Mouse (Mus musculus) limb, embryonic 11.5 days (tissue): ENCODE results near the gene Map3k4. TPM values are rescaled to one million over a fixed set of nuclear protein-coding genes. Genes with fewer than 3 reads are reported as not detected.

Experiments used
- ATAC-seq: fragments of 200-750 bp; cut with Nextera tagmentation; 2 replicates; pipeline ENCODE4 v1.8.0; 2017; ENCODE audit warnings: low read depth; ENCODE audit not compliant: insufficient number of reproducible peaks, low FRiP score, low TSS enrichment
- DNase-seq: peaks from one replicate; pipeline ENCODE4 v3.0.0-alpha.2; 2015; ENCODE audit warnings: low spot score
- H3K27ac ChIP-seq: fragments of 300-500 bp; sonication (generic); replicated peaks from 2 replicates; pipeline ENCODE4 v1.5.1; 2014; ENCODE audit warnings: low read depth, mild to moderate bottlenecking, low read length
- H3K27me3 ChIP-seq: fragments of 300-500 bp; sonication (generic); 2 replicates; pipeline ENCODE4 v1.6.1; 2014; ENCODE audit warnings: mild to moderate bottlenecking, low read length, mixed read lengths; ENCODE audit not compliant: control insufficient read depth, insufficient read depth
- H3K36me3 ChIP-seq: fragments of 300-500 bp; sonication (generic); 2 replicates; pipeline ENCODE4 v1.6.1; 2014; ENCODE audit warnings: mild to moderate bottlenecking, low read length, moderate library complexity, mixed read lengths; ENCODE audit not compliant: control insufficient read depth, insufficient read depth
- H3K4me1 ChIP-seq: fragments of 300-500 bp; sonication (generic); 2 replicates; pipeline ENCODE4 v1.6.1; 2014; ENCODE audit warnings: low read length, mixed read lengths; ENCODE audit not compliant: control insufficient read depth, insufficient read depth
- H3K4me2 ChIP-seq: fragments of 300-500 bp; sonication (generic); 2 replicates; pipeline ENCODE4 v1.6.1; 2014; ENCODE audit warnings: low read depth, mild to moderate bottlenecking, moderate library complexity; ENCODE audit not compliant: severe bottlenecking
- H3K4me3 ChIP-seq: fragments of 300-500 bp; sonication (generic); 2 replicates; pipeline ENCODE4 v1.5.1; 2014; ENCODE audit warnings: low read depth, low read length
- H3K9ac ChIP-seq: fragments of 300-500 bp; sonication (generic); 2 replicates; pipeline ENCODE4 v1.6.1; 2014; ENCODE audit warnings: mild to moderate bottlenecking, low read length
- H3K9me3 ChIP-seq: fragments of 300-500 bp; sonication (generic); 2 replicates; pipeline ENCODE4 v1.6.1; 2016; ENCODE audit warnings: low read length; ENCODE audit not compliant: control insufficient read depth
- WGBS: fragments of 180-500 bp; shearing (Covaris S2); extraction: QIAGEN DNeasy Blood & Tissue Kit; methylation state at CpG from one replicate; pipeline ENCODE4 v1.1.7; 2014; 5-methylcytosine and 5-hydroxymethylcytosine counted together
- polyA plus RNA-seq: library from polyadenylated mRNA; unstranded; fragments of >200 nt; fragmentation: Nextera tagmentation; extraction: Ambion mirVana; gene quantifications from 2 replicates; pipeline ENCODE4 v1.2.1, GENCODE M21; 2014

The Map3k4 gene
- polyA plus RNA-seq, 1 experiment from 2014 or later = 48.0 TPM

DNA sequence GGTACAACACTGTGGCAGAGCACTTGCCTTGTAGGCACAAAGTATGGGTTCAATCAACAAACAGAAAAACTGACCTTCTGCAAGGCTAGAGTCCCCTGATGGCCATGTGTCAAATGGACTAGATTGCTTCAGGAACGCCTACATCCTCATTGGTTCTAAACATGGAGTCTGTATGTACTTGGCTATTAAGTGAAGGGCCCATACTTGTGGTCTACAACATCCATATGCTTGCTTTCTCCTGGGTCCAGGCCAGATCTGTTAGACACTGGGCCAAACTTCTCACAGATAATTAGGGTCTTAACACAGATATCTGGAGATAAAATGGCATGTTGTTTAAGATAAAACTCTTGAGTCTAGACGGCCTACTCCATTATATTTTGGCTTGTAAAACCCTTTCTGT lies 138.8 kb downstream of the Map3k4 start:
- Histone ChIP-seq H3K27me3 (no peaks in the 10 kb centered on the region), H3K4me1 (no peaks in the 10 kb centered on the region), H3K27ac (no peak overlapping the region), H3K4me3 (no peak overlapping the region), H3K36me3 (0 out of 2 replicates have a peak, but pooled peaks cover 3% of the 10 kb centered on the region), H3K4me2 (no peak overlapping the region), H3K9ac (no peak overlapping the region), H3K9me3 (peaks cover 4% of the 10 kb centered on the region; the same call in 1 of the 2 replicates)
- no peak for DNase-seq
- WGBS = 91% methylated on average over 2 of the region's 2 CpGs
- no peak for ATAC-seq

DNA sequence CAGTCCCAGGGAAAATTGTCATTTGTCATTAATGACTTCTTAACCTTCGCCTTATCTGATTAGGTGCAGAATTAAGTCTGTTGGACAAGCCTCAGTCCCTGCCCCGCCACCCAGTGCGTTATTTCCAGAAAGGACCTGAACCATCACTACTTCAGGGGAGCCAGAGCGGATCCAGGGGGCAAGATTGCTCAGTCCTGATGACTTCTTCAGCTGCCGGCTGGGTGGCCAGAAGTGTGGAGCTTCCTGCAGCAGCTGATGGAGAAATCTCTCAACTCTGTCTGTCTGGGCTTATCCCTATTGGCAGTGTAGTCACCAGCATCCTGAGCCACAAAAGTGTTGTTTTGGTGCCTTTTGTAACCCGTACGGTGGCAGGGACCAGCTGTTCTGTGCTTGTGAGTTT lies 139.3 kb downstream of the Map3k4 start:
- H3K4me1 ChIP-seq = no peaks in the 10 kb centered on the region
- no peak overlapping the region for H3K9ac ChIP-seq
- 87% methylated on average over 7 of the region's 7 CpGs for WGBS
- no peak for ATAC-seq
- H3K4me2 ChIP-seq = no peak overlapping the region
- no peak overlapping the region for H3K27ac ChIP-seq
- no peaks in the 10 kb centered on the region for H3K27me3 ChIP-seq
- no peak for DNase-seq
- no peak overlapping the region for H3K4me3 ChIP-seq
- peaks cover 4% of the 10 kb centered on the region; the same call in 1 of the 2 replicates for H3K9me3 ChIP-seq
- peaks cover 3% of the 10 kb centered on the region; the same call in 1 of the 2 replicates for H3K36me3 ChIP-seq

Other genes with a start within 250 kb of the Map3k4 start
- gene Agpat4, start 200.1 kb downstream of the Map3k4 start, polyA plus RNA-seq = 25.5 and 26.3 TPM in 2 replicates
- 0.15 TPM in 1 of 2 replicates, not detected in the other for gene Plg, start 59.8 kb upstream of the Map3k4 start, polyA plus RNA-seq
- gene Slc22a3, start 188.9 kb upstream of the Map3k4 start, polyA plus RNA-seq = 0.11 and 0.17 TPM in 2 replicates